Mouse (Mus musculus) lung, adult 2 months (tissue): Measurements from ENCODE around the gene Ptpn7.

Experiments used
- CTCF ChIP-seq: fragments of 200-500 bp; IDR thresholded peaks from 2 replicates; pipeline ENCODE4 v1.5.1; 2011; ENCODE audit warnings: mild to moderate bottlenecking, low read length, control low read depth; ENCODE audit not compliant: insufficient read depth
- POLR2A ChIP-seq: fragments of 200-500 bp; IDR thresholded peaks from 2 replicates; pipeline ENCODE4 v1.6.1; 2011; ENCODE audit warnings: low read depth, mild to moderate bottlenecking, control low read depth, low read length, borderline replicate concordance; ENCODE audit errors: extremely low read depth

DNA sequence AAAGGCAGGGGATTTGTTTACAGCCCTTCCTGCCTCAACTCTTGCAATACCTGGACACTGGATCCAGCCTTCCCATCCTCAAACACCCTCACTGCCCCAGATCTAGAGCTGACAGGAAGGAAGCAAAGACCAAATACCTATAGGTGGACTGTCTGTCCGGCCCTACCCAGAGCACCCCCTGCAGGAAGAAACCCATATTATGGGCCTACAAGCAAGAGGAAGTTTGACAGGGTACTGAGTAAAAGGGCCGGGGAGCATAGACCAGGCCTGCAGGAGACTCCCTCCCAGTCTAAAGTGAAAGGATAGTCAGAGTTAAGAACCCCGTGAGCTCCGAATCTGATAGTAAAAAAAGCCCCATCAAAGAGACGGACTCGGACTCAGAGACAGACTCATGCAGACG lies 37.8 kb upstream of the Ptpn7 start:
- no peak for TF ChIP-seq POLR2A
- TF ChIP-seq CTCF: no peak
